Mouse (Mus musculus) forebrain, embryonic 10.5 days (tissue): ENCODE data around the gene Cfap100. TPM values are rescaled to one million over a fixed set of nuclear protein-coding genes. Genes with fewer than 3 reads are reported as not detected.

ENCODE experiments used
- DNase-seq: peaks from one replicate; pipeline ENCODE4 v3.0.0-alpha.2; 2017; ENCODE audit warnings: low spot score; ENCODE audit errors: extremely low spot score
- H3K27ac ChIP-seq: fragments of 300-500 bp; sonication (generic); 2 replicates; pipeline ENCODE4 v1.5.1; 2016; ENCODE audit warnings: mild to moderate bottlenecking
- H3K27me3 ChIP-seq: fragments of 300-500 bp; sonication (generic); 2 replicates; pipeline ENCODE4 v1.6.1; 2016; ENCODE audit warnings: mild to moderate bottlenecking; ENCODE audit not compliant: poor library complexity, severe bottlenecking
- H3K36me3 ChIP-seq: fragments of 300-500 bp; sonication (generic); replicated peaks from 2 replicates; pipeline ENCODE4 v1.6.1; 2016; ENCODE audit warnings: mild to moderate bottlenecking, moderate library complexity
- H3K4me1 ChIP-seq: fragments of 300-500 bp; sonication (generic); 2 replicates; pipeline ENCODE4 v1.6.1; 2016
- H3K4me3 ChIP-seq: fragments of 300-500 bp; sonication (generic); 2 replicates; pipeline ENCODE4 v1.5.1; 2016; ENCODE audit warnings: mild to moderate bottlenecking, moderate library complexity
- H3K9me3 ChIP-seq: fragments of 300-500 bp; sonication (generic); 2 replicates; pipeline ENCODE4 v1.6.1; 2016; ENCODE audit warnings: mild to moderate bottlenecking, moderate library complexity
- WGBS: fragments of 180-500 bp; shearing (Covaris S2); methylation state at CpG from one replicate; pipeline ENCODE4 v1.1.7; 2016; 5-methylcytosine and 5-hydroxymethylcytosine counted together
- polyA plus RNA-seq: library from polyadenylated mRNA; unstranded; fragments of >200 nt; fragmentation: Nextera tagmentation; extraction: Ambion mirVana; gene quantifications from 2 replicates; pipeline ENCODE4 v1.2.1, GENCODE M21; 2016

Gene Cfap100
- polyA plus RNA-seq, 1 experiment from 2014 or later = 1.2 TPM

DNA sequence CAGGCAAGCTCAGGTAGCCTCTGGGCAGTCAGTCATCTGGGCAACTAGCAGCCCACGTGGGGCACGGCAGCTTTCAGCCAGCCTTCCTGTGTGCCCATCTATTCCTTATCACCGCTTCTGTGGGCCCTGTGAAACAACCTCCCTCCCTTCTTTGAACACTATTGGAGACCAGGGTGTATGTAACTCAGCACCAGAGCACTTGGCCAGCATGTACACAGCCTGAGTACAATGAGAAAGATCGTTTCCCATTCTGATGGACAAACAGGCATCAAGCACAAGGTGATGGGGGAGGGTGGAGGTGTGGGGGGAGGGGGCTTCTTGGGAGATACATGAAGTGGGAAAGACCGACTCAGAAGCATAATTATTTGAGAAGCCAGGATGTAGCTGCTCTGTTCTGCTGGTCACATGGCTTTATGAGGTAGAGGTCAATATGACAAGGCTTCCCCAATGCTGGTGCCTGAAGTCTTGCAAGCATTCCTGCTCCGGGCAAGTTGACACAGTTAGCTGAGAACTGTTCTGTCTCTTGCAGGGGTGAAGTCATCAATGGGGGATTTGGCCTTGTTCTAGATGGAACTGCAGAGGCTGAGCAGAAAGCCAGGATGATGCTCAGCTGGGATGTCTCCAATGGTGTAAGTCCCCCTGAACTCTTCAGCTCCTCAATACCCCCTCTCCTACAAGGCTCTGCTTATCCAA is 67.5 kb downstream of the Cfap100 start:
- no peaks in the 10 kb centered on the region for H3K36me3 ChIP-seq
- 88% methylated on average over 6 of the region's 6 CpGs for WGBS
- H3K4me1 ChIP-seq = peaks cover 19% of the 10 kb centered on the region
- H3K27me3 ChIP-seq = no peaks in the 10 kb centered on the region
- no peak overlapping the region for H3K4me3 ChIP-seq
- no peaks in the 10 kb centered on the region for H3K9me3 ChIP-seq
- H3K27ac ChIP-seq = no peak overlapping the region
- DNase-seq = no peak

DNA sequence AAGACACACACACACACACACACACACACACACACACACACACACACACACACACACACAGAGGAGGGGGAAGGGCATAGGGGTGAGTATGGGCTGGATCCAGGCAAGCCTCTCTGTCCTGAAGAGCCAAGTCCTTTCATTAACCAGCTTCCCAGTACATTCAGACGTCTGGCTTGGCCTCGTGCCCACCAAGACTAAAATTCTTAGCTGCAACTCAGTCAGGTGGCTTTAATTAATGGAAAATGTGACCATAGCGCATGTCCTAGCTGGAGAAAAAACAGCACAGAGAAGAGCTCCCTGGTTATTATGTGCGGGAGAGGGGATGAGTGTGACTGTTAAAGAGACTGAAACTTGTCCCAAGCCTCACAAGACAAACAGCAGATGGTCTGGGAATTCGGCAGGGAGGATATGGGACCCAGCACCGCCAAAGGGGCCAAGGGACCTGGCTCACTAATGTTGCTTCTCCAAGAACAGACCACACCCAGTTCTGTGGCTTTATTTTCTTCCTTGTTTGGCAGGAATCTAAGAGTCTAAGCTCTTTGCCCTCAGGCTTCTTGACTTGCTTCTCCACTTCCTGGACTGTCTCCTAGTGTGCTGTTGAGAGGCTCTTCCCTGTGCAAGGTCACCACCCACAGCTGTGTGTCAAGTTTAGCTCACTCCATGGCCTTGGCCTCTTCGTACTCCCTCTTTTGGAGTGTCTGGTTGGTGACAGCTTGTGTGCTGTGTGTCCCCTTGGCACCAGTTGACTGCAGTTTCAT is 68.4 kb downstream of the Cfap100 start:
- peak overlapping the region; percentile 44; the same call in 1 of the 2 replicates for H3K27ac ChIP-seq
- H3K9me3 ChIP-seq = no peaks in the 10 kb centered on the region
- no peaks in the 10 kb centered on the region for H3K27me3 ChIP-seq
- 66% methylated on average over 7 of the region's 7 CpGs for WGBS
- no peaks in the 10 kb centered on the region for H3K36me3 ChIP-seq
- H3K4me1 ChIP-seq = peaks cover 19% of the 10 kb centered on the region
- no peak for DNase-seq
- no peak overlapping the region for H3K4me3 ChIP-seq

DNA sequence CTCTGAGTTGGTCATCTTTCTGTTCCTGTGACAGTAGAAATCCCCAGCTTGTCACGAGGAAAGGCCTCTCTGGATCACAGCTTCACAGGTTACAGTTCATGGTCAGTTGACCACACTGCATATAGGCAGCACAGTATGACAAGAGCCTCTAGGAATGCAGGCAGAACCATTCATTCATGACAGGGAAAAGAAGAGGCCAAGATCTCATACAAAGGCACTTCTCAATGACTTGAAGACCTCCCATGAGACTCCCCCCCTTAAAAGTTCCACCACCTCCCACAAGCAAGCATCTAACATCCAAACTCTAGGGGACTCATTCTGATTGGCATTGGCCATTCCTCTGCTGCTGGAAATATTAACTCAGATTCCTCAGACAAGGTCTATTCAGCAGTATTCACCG is 69.2 kb downstream of the Cfap100 start:
- no peaks in the 10 kb centered on the region for H3K9me3 ChIP-seq
- peaks cover 19% of the 10 kb centered on the region for H3K4me1 ChIP-seq
- 81% methylated on average over 2 of the region's 2 CpGs for WGBS
- H3K27ac ChIP-seq = 0 out of 2 replicates have a peak overlapping the region, but pooled peaks have one; percentile 32
- H3K27me3 ChIP-seq = no peaks in the 10 kb centered on the region
- no peak for DNase-seq
- H3K4me3 ChIP-seq = no peak overlapping the region
- no peaks in the 10 kb centered on the region for H3K36me3 ChIP-seq

DNA sequence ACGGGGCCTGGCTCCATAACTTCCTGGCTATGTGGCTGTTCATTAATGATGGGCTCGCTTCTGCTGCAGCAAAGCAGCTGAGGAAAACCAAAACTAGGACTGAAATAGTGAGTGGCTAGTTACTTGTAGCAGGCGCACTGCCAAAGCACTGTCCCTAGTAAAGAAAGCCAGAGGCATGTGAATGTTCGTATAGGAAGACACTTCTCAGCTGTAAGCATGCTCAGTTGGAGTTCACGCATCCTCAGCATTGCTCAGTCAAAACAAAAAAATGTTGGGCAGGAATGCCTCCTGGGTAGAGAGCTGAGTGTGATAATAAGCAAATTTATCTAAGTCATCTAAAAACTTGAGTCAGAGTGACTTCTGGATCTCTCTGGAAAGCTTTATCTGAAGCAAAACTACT is 70.5 kb downstream of the Cfap100 start:
- H3K4me1 ChIP-seq = peaks cover 19% of the 10 kb centered on the region
- DNase-seq = no peak
- WGBS = 80% methylated on average over 5 of the region's 5 CpGs
- no peak overlapping the region for H3K4me3 ChIP-seq
- H3K9me3 ChIP-seq = no peaks in the 10 kb centered on the region
- no peak overlapping the region for H3K27ac ChIP-seq
- H3K36me3 ChIP-seq = no peaks in the 10 kb centered on the region
- no peaks in the 10 kb centered on the region for H3K27me3 ChIP-seq

Other genes starting within 250 kb of the Cfap100 start
- gene V1ra8, start 226.0 kb downstream of the Cfap100 start, polyA plus RNA-seq = not detected in 2 replicates
- gene Vmn1r53, start 204.4 kb downstream of the Cfap100 start, polyA plus RNA-seq = not detected in 2 replicates
- gene Vmn1r54, start 182.5 kb downstream of the Cfap100 start, polyA plus RNA-seq = not detected in 2 replicates
- gene BC048671, start 127.6 kb downstream of the Cfap100 start, polyA plus RNA-seq = not detected in 2 replicates
- gene Chst13, start 103.6 kb downstream of the Cfap100 start, polyA plus RNA-seq = not detected in 2 replicates
- not detected in 2 replicates for gene Uroc1, start 95.5 kb downstream of the Cfap100 start, polyA plus RNA-seq
- 5.5 and 6.3 TPM in 2 replicates for gene Zxdc, start 59.3 kb downstream of the Cfap100 start, polyA plus RNA-seq
- 5.5 and 5.6 TPM in 2 replicates for gene Klf15, start 33.8 kb upstream of the Cfap100 start, polyA plus RNA-seq
- 1.7 and 2.1 TPM in 2 replicates for gene Aldh1l1, start 57.6 kb upstream of the Cfap100 start, polyA plus RNA-seq
- 1.4 and 2.3 TPM in 2 replicates for gene Slc41a3, start 175.9 kb upstream of the Cfap100 start, polyA plus RNA-seq